Mouse (Mus musculus) liver, embryonic 13.5 days (tissue): Measurements from ENCODE around the gene Pogz. TPM values are rescaled to one million over a fixed set of nuclear protein-coding genes. Genes with fewer than 3 reads are reported as not detected.

Source experiments
- ATAC-seq: fragments of 200-750 bp; cut with Nextera tagmentation; 2 replicates; pipeline ENCODE4 v1.8.0; 2017; ENCODE audit warnings: low read depth, mild to moderate bottlenecking, moderate number of reproducible peaks, moderate library complexity
- DNase-seq: peaks from one replicate; pipeline ENCODE4 v3.0.0; 2022
- H3K27ac ChIP-seq: fragments of 300-500 bp; sonication (generic); 2 replicates; pipeline ENCODE4 v1.5.1; 2015; ENCODE audit warnings: moderate library complexity, mild to moderate bottlenecking, inconsistent platforms
- H3K27me3 ChIP-seq: fragments of 300-500 bp; sonication (generic); 2 replicates; pipeline ENCODE4 v1.6.1; 2015; ENCODE audit warnings: mild to moderate bottlenecking, inconsistent platforms
- H3K36me3 ChIP-seq: fragments of 300-500 bp; sonication (generic); 2 replicates; pipeline ENCODE4 v1.6.1; 2015; ENCODE audit warnings: mild to moderate bottlenecking, inconsistent platforms
- H3K4me1 ChIP-seq: fragments of 300-500 bp; sonication (generic); replicated peaks from 2 replicates; pipeline ENCODE4 v1.6.1; 2015; ENCODE audit warnings: inconsistent platforms
- H3K4me2 ChIP-seq: fragments of 300-500 bp; sonication (generic); 2 replicates; pipeline ENCODE4 v1.6.1; 2015; ENCODE audit warnings: inconsistent platforms, mild to moderate bottlenecking, moderate library complexity
- H3K4me3 ChIP-seq: fragments of 300-500 bp; sonication (generic); replicated peaks from 2 replicates; pipeline ENCODE4 v1.5.1; 2015; ENCODE audit warnings: mild to moderate bottlenecking, inconsistent platforms
- H3K9ac ChIP-seq: fragments of 300-500 bp; sonication (generic); 2 replicates; pipeline ENCODE4 v1.6.1; 2015; ENCODE audit warnings: mild to moderate bottlenecking, inconsistent platforms
- H3K9me3 ChIP-seq: fragments of 300-500 bp; sonication (generic); replicated peaks from 2 replicates; pipeline ENCODE4 v1.6.1; 2016; ENCODE audit warnings: inconsistent platforms
- WGBS: fragments of 180-500 bp; shearing (Covaris S2); methylation state at CpG from one replicate; pipeline ENCODE4 v1.1.7; 2015; ENCODE audit not compliant: insufficient replicate concordance; 5-methylcytosine and 5-hydroxymethylcytosine counted together
- polyA plus RNA-seq: library from polyadenylated mRNA; unstranded; fragments of >200 nt; fragmentation: Nextera tagmentation; extraction: Ambion mirVana; gene quantifications from 2 replicates; pipeline ENCODE4 v1.2.1, GENCODE M21; 2015

Pogz gene
- polyA plus RNA-seq, result 2.4 and 2.9 TPM in 2 replicates

GRCm38 (mm10) chr3:94837183-94837890 is at the start of gene Pogz:
Pogz (plus strand) TSS chr3:94837567.
- peak within 1 kb of the TSS; percentile 87 for H3K9ac ChIP-seq
- H3K27ac ChIP-seq, result peak within 1 kb of the TSS; percentile 91
- H3K4me3 ChIP-seq, result peak within 1 kb of the TSS; percentile 86
- DNase-seq, result peak; percentile 85
- under 1% methylated on average over 44 of the region's 57 CpGs for WGBS
- peak; percentile 89 for ATAC-seq
- no peaks in the 10 kb centered on the region for H3K36me3 ChIP-seq
- no peaks in the 10 kb centered on the region for H3K9me3 ChIP-seq
- H3K27me3 ChIP-seq, result 0 out of 2 replicates have a peak, but pooled peaks cover 3% of the 10 kb centered on the region
- peaks cover 40% of the 10 kb centered on the region for H3K4me1 ChIP-seq
- peak within 1 kb of the TSS; percentile 88 for H3K4me2 ChIP-seq

- no peaks in the 10 kb centered on the region for H3K9me3 ChIP-seq
- H3K9ac ChIP-seq, result no peak overlapping the region
- H3K27me3 ChIP-seq, result peaks cover 42% of the 10 kb centered on the region
- ATAC-seq (no peak), DNase-seq (no peak)
- H3K4me3 ChIP-seq, result no peak overlapping the region
- no peak overlapping the region for H3K27ac ChIP-seq
- 79% methylated on average over 1 of the region's 1 CpGs for WGBS
- H3K4me1 ChIP-seq, result peaks cover 30% of the 10 kb centered on the region
- no peaks in the 10 kb centered on the region for H3K36me3 ChIP-seq
- H3K4me2 ChIP-seq, result no peak overlapping the region
Observed at GRCm38 (mm10) chr3:94789071-94789470, 48.3 kb upstream of the Pogz start.

- Histone ChIP-seq H3K4me3 (no peak overlapping the region), H3K36me3 (no peaks in the 10 kb centered on the region), H3K9ac (no peak overlapping the region), H3K27me3 (peaks cover 38% of the 10 kb centered on the region), H3K27ac (no peak overlapping the region), H3K4me2 (no peak overlapping the region), H3K9me3 (no peaks in the 10 kb centered on the region), H3K4me1 (peaks cover 34% of the 10 kb centered on the region)
- no peak for ATAC-seq
- WGBS, result 66% methylated on average over 2 of the region's 2 CpGs
- DNase-seq, result no peak
Observed at GRCm38 (mm10) chr3:94789516-94789915, 47.9 kb upstream of the Pogz start.

GRCm38 (mm10) chr3:94792258-94792657 is 45.1 kb upstream of the Pogz start:
- no peak for DNase-seq
- Histone ChIP-seq H3K9ac (no peak overlapping the region), H3K27me3 (peaks cover 10% of the 10 kb centered on the region), H3K9me3 (no peaks in the 10 kb centered on the region), H3K4me1 (peaks cover 30% of the 10 kb centered on the region), H3K4me2 (no peak overlapping the region), H3K27ac (no peak overlapping the region), H3K4me3 (no peak overlapping the region), H3K36me3 (no peaks in the 10 kb centered on the region)
- no peak for ATAC-seq
- WGBS, result 71% methylated on average over 2 of the region's 2 CpGs

GRCm38 (mm10) chr3:94793672-94794071 is 43.7 kb upstream of the Pogz start:
- Histone ChIP-seq H3K36me3 (no peaks in the 10 kb centered on the region), H3K27me3 (no peaks in the 10 kb centered on the region), H3K27ac (peak overlapping the region; percentile 73), H3K9ac (0 out of 2 replicates have a peak overlapping the region, but pooled peaks have one; percentile 7), H3K4me2 (no peak overlapping the region), H3K9me3 (no peaks in the 10 kb centered on the region), H3K4me1 (peaks cover 30% of the 10 kb centered on the region), H3K4me3 (no peak overlapping the region)
- ATAC-seq, result peak; percentile 84
- WGBS, result 24% methylated on average over 2 of the region's 2 CpGs
- DNase-seq, result peak; percentile 13

- Histone ChIP-seq H3K27ac (peak overlapping the region; percentile 73), H3K9me3 (no peaks in the 10 kb centered on the region), H3K27me3 (no peaks in the 10 kb centered on the region), H3K4me3 (no peak overlapping the region), H3K9ac (0 out of 2 replicates have a peak overlapping the region, but pooled peaks have one; percentile 7), H3K4me2 (no peak overlapping the region), H3K36me3 (no peaks in the 10 kb centered on the region), H3K4me1 (peaks cover 33% of the 10 kb centered on the region)
- WGBS, result 82% methylated on average over 2 of the region's 2 CpGs
- DNase-seq, result no peak
- ATAC-seq, result no peak
Observed at GRCm38 (mm10) chr3:94794359-94794758, 43.0 kb upstream of the Pogz start.

- 60% methylated on average over 7 of the region's 7 CpGs for WGBS
- DNase-seq, result no peak
Observed at GRCm38 (mm10) chr3:94795596-94796140, 41.7 kb upstream of the Pogz start.

GRCm38 (mm10) chr3:94796181-94796580 is 41.2 kb upstream of the Pogz start:
- Histone ChIP-seq H3K36me3 (no peaks in the 10 kb centered on the region), H3K4me2 (no peak overlapping the region), H3K27me3 (no peaks in the 10 kb centered on the region), H3K27ac (no peak overlapping the region), H3K4me1 (peaks cover 33% of the 10 kb centered on the region), H3K9ac (no peak overlapping the region), H3K4me3 (no peak overlapping the region), H3K9me3 (no peaks in the 10 kb centered on the region)
- ATAC-seq (no peak), DNase-seq (no peak)

More at GRCm38 (mm10) chr3:94795596-94796140, 41.7 kb upstream of the Pogz start:
- no peak overlapping the region for H3K4me3 ChIP-seq
- H3K27ac ChIP-seq, result no peak overlapping the region
- no peaks in the 10 kb centered on the region for H3K36me3 ChIP-seq
- H3K4me1 ChIP-seq, result peaks cover 33% of the 10 kb centered on the region
- no peak overlapping the region for H3K9ac ChIP-seq
- ATAC-seq, result no peak
- H3K27me3 ChIP-seq, result no peaks in the 10 kb centered on the region
- no peak overlapping the region for H3K4me2 ChIP-seq
- H3K9me3 ChIP-seq, result no peaks in the 10 kb centered on the region

GRCm38 (mm10) chr3:94804146-94804545 is 33.2 kb upstream of the Pogz start:
- H3K27ac ChIP-seq, result no peak overlapping the region
- ATAC-seq (no peak), DNase-seq (no peak)
- no peaks in the 10 kb centered on the region for H3K36me3 ChIP-seq
- peaks cover 2% of the 10 kb centered on the region; the same call in 1 of the 2 replicates for H3K4me1 ChIP-seq
- H3K27me3 ChIP-seq, result peaks cover 25% of the 10 kb centered on the region
- H3K4me3 ChIP-seq, result no peak overlapping the region
- 33% methylated on average over 10 of the region's 10 CpGs for WGBS
- no peak overlapping the region for H3K9ac ChIP-seq
- no peak overlapping the region for H3K4me2 ChIP-seq
- H3K9me3 ChIP-seq, result no peaks in the 10 kb centered on the region

GRCm38 (mm10) chr3:94804976-94805375 is 32.4 kb upstream of the Pogz start:
- Histone ChIP-seq H3K9ac (no peak overlapping the region), H3K4me1 (no peaks in the 10 kb centered on the region; the same call in 1 of the 2 replicates), H3K9me3 (no peaks in the 10 kb centered on the region), H3K4me2 (no peak overlapping the region), H3K4me3 (no peak overlapping the region), H3K36me3 (no peaks in the 10 kb centered on the region), H3K27ac (no peak overlapping the region), H3K27me3 (peaks cover 25% of the 10 kb centered on the region)
- no peak for ATAC-seq
- WGBS, result 81% methylated on average over 4 of the region's 4 CpGs
- DNase-seq, result no peak

GRCm38 (mm10) chr3:94808296-94808695 is 29.1 kb upstream of the Pogz start:
- 70% methylated on average over 1 of the region's 1 CpGs for WGBS
- ATAC-seq (no peak), DNase-seq (no peak)
- Histone ChIP-seq H3K9me3 (no peaks in the 10 kb centered on the region), H3K27ac (no peak overlapping the region), H3K4me1 (no peaks in the 10 kb centered on the region), H3K36me3 (no peaks in the 10 kb centered on the region), H3K4me3 (no peak overlapping the region), H3K9ac (no peak overlapping the region), H3K27me3 (peaks cover 17% of the 10 kb centered on the region; the same call in 1 of the 2 replicates), H3K4me2 (no peak overlapping the region)
